Mouse (Mus musculus): Measurements from ENCODE around the gene Nfil3.

Nfil3 gene

GRCm38 (mm10) chr13:52921065-52921825, 59.6 kb downstream of the Nfil3 start:
- POLR2A ChIA-PET = interaction anchor here in 2 of 4 experiments (0.5 to 2.6 kb wide), 2 partner anchors 8 to 17 kb away, joined by 3 to 16 read pairs; partner anchors contain the start of gene Auh (in 1 of the 2)
- CTCF ChIA-PET = no interaction called here

- CTCF ChIA-PET = no interaction called here
- POLR2A ChIA-PET = interaction anchor here in 2 of 4 experiments (0.9 to 2.7 kb wide), 8 partner anchors 8 to 87 kb away, joined by 3 to 16 read pairs (median 5); partner anchors contain the start of gene Auh (in 1 of the 2)
Observed at GRCm38 (mm10) chr13:52919790-52920352, 61.0 kb downstream of the Nfil3 start.

DNA sequence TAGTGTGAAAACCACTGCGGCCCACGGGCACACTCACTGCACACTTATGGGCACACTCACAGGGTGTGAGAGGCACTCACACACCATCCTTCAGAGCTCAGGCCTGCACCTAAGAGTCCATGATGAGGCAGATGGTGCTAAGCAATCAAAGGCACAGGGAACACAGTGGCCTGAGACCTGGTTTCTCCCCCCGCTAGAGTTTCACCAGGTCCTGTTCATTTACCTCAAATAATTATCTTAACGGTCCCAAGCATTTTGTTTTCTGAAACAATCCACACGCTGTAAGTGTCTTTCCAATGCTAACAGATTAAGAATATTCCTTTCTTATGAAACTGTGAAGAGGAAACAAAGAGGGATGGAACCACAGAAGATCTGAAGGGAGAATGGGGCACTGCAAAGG, 62.5 kb downstream of the Nfil3 start:
- CTCF ChIA-PET = no interaction called here
- POLR2A ChIA-PET = interaction anchor here in 2 of 4 experiments (1.5 to 2.7 kb wide), 2 partner anchors 14 to 36 kb away, joined by 5 to 11 read pairs; no protein-coding TSS in a partner anchor

Measured in embryonic stem cell, embryonic (primary cell).